Mouse (Mus musculus): ENCODE data around the gene Ifna11.

The Ifna11 gene

GRCm38 (mm10) chr4:88840058-88840457 lies 20.3 kb downstream of the Ifna11 start:
- DNase-seq (ENCODE audit: low spot score): no peak

- no peak for DNase-seq (ENCODE audit: low spot score)
Measured at GRCm38 (mm10) chr4:88841438-88841911, 21.7 kb downstream of the Ifna11 start, which contains the start of gene Ifna4. TSS of gene Ifna4 (plus strand) at chr4:88841861.

GRCm38 (mm10) chr4:88845334-88845733 lies 25.6 kb downstream of the Ifna11 start:
- no peak for DNase-seq (ENCODE audit: low spot score)

GRCm38 (mm10) chr4:88849698-88850097 lies 29.9 kb downstream of the Ifna11 start, which contains the start of gene Ifna1:
TSS of gene Ifna1 (plus strand) at chr4:88850087.
- no peak for DNase-seq (ENCODE audit: low spot score)

GRCm38 (mm10) chr4:88851026-88851763 lies 31.4 kb downstream of the Ifna11 start:
- no peak for DNase-seq (ENCODE audit: low spot score)

- DNase-seq (ENCODE audit: low spot score): no peak
Measured at GRCm38 (mm10) chr4:88859214-88859613, 39.5 kb downstream of the Ifna11 start.

GRCm38 (mm10) chr4:88863309-88863708 lies 43.5 kb downstream of the Ifna11 start:
- no peak for DNase-seq (ENCODE audit: low spot score)

- no peak for DNase-seq (ENCODE audit: low spot score)
Measured at GRCm38 (mm10) chr4:88864599-88864998, 44.8 kb downstream of the Ifna11 start.

- DNase-seq (ENCODE audit: low spot score): no peak
Measured at GRCm38 (mm10) chr4:88865011-88865569, 45.3 kb downstream of the Ifna11 start.

- DNase-seq (ENCODE audit: low spot score): peak; percentile 78
Measured at GRCm38 (mm10) chr4:88867366-88867925, 47.7 kb downstream of the Ifna11 start.

GRCm38 (mm10) chr4:88867926-88868911 lies 48.5 kb downstream of the Ifna11 start:
- no peak for DNase-seq (ENCODE audit: low spot score)

Measured in layer of hippocampus, adult 11-12 months (tissue).